Mouse (Mus musculus): ENCODE measurements around the gene Pex10.

The Pex10 gene

DNA sequence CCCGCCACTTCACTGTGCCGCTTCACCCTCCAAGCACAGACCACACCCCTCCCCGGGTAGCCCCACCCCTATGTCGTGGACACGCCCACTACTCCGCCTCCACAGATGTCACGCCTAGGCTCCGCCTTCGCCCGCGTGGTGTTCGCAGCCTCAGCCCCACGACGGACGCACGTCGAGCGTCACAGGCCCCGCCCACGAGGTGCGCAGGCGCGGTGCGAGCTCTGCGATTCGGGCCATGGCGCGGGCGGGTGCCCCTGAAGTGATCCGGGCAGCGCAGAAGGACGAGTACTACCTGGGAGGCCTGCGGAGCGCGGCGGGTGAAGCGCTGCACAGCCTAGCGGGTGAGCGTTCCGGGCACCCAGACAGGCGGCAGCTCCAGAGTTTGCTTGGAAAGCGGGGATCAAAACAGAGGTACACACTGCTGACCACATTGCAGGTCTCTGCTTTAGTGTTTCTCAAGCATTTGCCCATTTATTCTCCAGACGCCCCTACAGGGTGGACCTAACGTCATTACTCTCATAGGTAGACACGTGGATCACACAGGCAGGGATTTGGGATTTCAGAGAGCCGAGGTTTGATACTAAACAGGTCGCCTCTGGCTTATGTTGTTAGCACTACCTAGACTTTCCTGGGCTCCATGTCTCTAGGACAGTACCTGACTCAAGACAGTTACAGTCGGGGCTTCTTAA is at the start of gene Pex10:
Gene Pex10 (plus strand): TSS at position 183 of the 689 bp plus-strand sequence.
- peak; percentile 97 for DNase-seq (ENCODE audit: low spot score)

DNA sequence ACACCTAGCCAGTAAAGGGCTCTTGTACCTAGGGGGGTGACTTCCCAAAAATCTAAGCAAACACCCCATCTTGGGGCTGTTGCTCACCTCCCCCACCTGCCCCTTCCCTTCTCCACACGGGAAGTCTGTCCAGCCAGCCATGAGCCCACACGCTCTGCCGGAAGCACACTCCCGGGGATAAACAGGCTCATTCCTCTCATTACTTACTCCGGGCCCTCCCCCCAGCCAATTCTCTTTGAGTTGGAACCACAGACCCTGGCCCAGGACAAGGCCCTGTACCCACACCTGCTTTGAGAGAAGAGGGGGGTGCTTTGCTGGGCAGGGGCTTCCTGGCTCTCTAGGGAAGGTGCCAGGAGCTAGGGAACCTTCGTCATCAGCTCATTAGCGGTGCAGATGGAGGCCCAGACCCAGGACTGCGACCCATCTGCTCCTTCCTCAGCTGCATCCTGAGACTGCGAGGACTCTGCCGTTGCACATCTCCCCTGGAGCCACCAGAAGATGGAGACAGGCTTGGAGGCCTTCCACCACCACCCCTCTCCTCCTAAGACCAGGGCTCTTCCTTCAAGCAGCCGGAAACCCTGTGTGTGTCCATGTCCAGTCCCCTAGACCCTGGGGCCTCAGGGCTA is 49.5 kb upstream of the Pex10 start:
- no peak for DNase-seq (ENCODE audit: low spot score)

DNA sequence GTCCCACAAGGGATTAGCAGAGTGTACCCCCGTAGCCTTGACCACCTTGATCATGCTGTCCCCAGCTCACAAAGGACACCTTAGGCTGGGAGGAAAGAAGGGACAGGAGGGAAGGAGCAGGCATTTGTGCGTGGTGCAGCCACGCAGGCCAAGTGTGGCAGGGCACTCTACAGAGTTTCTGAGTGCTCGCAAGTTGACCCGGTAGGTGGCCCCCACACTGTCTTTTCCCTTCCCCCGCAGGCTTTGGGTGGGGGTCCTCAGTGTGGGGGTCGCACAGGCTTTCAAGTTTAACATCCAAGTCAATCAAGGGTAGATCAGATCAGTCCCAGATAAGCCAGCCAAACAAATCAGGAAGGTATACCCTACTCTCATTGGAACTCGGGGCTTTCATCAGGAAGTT is 48.8 kb upstream of the Pex10 start:
- no peak for DNase-seq (ENCODE audit: low spot score)

DNA sequence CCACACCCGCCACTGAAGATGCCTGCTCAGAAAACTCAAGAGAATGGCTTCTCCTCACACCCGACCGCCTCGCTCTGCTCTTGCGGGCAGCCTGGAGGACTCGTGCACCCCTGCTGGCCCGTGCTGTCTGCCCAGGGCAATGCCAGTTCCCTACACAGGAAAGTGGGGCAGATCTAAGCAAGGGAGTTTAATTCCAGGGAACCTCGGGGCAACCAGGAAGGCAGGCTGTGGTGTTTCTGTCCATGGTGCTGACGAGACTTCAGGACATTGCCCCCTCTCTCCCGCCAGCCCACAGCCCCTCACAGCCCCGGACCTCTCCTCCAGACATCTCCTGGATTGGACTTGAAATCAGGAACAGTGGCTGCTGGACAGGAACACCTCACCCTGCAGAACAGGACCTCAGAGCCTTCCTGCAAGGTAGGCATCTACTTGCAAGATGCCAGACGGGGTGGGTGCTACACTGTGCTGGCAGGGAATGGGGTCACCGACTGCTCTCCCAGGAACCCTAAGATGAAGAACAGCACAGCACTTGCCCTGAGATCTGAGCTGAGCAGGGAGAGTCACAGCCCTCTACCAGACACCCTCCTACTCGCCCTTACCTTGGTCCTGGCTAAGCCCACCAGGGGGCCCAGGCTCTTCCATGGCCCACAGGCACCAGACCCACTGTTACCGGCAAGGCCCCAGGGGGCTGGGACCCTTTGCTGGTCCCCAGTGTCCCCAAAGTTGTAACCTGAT is 48.0 kb upstream of the Pex10 start:
- DNase-seq (ENCODE audit: low spot score) = no peak

GRCm38 (mm10) chr4:155019336-155019847 is 47.4 kb upstream of the Pex10 start:
- no peak for DNase-seq (ENCODE audit: low spot score)

GRCm38 (mm10) chr4:155020141-155020540 is 46.7 kb upstream of the Pex10 start:
- no peak for DNase-seq (ENCODE audit: low spot score)

DNA sequence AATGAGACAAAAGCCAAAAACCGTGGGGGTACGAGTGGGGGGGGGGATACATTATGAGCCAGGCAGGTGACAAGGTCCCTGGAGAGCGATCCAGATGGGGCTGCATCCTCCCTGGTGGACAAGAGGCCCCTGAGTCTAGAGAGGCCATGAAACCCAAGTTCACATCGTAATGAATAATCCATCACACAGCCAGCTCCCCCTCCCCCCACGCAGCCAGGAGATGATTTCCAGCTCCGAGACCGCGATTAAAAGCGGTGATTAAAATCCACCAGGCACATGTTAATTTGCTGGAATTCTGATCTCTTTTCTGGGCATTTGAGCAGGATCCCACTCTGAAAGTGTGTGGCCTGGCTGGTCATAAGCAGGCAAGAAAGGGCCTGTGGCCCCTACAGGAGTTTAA is 46.0 kb upstream of the Pex10 start:
- no peak for DNase-seq (ENCODE audit: low spot score)

DNA sequence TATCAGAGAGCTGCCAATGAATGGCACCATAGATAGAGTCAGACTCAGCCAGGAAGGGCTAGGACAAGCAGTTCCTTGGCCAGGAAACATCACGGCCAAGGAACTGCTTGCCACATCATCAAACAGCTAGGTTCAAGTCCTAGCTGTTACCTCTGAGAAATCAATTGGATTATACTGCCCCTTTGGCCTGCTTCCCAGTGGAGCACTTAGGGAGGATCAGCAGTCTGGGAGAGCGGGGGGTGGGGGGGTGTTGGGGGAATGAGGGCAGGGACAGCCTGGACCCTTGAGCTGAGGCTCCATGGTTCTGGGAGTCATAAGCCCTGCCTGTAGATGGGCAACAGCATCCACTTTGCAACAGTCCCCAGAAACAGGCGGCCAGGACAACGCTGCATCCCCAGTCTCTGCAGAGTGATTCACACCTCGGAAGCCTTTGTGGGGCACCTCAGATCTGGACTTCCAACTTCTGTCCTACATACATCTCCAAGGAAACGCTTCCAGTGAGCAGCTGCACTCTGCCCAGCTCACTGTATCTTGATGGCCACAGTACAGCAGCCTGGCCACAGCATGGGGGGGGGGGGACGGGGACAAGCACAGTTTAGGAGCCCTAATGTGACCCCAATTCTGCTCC is 44.5 kb upstream of the Pex10 start:
- DNase-seq (ENCODE audit: low spot score) = no peak

GRCm38 (mm10) chr4:155024170-155025010 is 42.4 kb upstream of the Pex10 start:
- DNase-seq (ENCODE audit: low spot score) = no peak

- DNase-seq (ENCODE audit: low spot score) = no peak
Measured at GRCm38 (mm10) chr4:155033115-155033514, 33.7 kb upstream of the Pex10 start.

DNA sequence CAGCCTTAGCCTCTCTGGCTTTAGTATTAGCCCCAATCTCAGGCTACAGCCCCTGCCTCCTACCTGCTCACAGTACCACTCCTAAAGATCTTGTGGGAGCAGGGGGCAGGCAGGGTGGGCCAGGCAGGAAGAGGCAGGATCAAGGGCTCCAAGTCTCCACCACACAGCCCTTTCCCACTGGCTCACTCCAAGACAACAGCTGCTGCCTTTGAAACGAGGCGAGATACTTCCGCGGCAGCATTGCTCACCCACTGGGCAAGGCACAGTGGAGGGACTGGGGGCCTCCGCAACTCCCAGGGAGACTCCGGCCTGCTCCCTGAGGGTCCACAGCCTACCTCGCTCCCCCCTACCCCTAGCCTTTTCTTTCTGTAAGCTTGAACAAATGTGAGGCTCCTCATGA is 32.6 kb upstream of the Pex10 start:
- DNase-seq (ENCODE audit: low spot score) = no peak

DNA sequence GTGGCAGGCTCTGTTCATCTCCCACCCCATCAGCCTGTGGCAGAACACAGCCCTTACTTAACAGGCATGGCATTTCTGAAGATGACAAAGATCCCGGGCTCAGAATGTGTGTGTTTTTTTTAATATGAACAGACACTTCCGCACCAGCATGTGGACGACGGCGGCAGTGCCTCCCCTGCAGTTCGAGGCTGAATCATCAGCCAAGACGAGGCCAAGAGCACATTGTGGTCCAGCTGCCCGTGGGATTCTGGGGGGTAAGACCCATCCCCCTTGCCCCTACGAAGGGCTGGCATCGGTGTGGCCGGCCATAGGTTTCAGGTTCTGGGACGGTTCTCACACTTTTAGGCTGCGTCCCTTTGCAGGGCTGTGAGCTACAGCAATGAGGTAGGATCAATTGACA is 32.0 kb upstream of the Pex10 start:
- no peak for DNase-seq (ENCODE audit: low spot score)

GRCm38 (mm10) chr4:155040197-155040596 is 26.6 kb upstream of the Pex10 start:
- DNase-seq (ENCODE audit: low spot score) = no peak

- DNase-seq (ENCODE audit: low spot score) = no peak
Measured at GRCm38 (mm10) chr4:155040696-155041095, 26.1 kb upstream of the Pex10 start.

DNA sequence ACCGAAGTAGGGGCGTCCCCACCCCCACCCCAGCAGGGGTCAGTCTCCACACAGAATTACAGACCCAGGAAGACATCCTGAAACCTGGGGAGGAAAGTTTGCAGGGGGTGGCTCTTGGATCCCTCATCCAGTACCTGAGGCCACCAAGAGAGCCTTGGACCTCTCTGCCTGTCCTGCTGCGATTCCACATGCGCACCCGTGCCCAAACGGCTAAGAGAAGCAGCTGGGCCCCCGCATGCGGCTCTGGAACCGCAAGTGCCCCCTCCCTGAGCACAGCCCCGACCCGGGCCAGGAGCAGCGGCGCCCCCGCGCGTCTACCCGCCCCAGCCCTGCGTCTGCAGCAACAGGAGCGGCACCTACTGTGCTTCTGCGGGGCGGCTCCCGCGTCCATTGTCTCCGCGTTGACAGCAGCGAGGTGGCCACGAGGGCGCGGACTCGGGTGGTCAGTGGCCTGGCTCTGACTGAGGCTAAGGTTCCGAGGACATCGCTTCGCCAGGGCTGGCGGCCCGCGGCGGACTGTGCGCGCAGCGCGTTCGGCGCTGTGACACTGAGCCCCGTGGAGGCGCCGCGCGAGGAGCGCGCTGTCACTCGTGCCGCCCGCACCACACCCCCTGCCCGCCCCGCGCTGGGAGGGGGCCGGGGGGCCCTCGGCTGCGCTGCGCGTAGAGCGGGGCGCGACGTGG is 24.1 kb upstream of the Pex10 start:
- DNase-seq (ENCODE audit: low spot score) = peak; percentile 37

GRCm38 (mm10) chr4:155043289-155043625 is 23.6 kb upstream of the Pex10 start:
- no peak for DNase-seq (ENCODE audit: low spot score)

- DNase-seq (ENCODE audit: low spot score) = peak; percentile 19
Measured at GRCm38 (mm10) chr4:155046636-155047035, 20.2 kb upstream of the Pex10 start.

GRCm38 (mm10) chr4:155050116-155050515 is 16.7 kb upstream of the Pex10 start:
- DNase-seq (ENCODE audit: low spot score) = no peak

DNA sequence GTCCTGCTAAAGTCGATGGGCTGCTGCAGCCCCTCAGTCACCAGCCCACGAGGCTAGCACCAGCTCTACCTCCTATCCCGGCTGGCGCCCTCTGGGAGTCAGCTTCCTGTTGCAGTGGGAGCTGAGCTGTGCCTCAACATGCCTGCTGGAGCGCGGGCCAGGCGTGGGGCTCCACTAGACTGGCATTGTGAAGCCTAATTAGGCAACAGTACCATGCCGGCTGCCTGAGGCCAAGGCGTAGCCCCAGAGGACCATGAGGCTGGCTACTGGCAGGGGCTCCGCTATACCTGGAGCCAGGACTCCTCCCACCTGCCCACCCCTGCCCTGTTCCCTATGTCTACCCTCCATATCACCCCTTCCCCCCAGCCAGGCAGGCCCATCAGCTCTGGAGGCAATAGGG is 10.1 kb upstream of the Pex10 start, which contains the start of gene Plch2:
Gene Plch2 (minus strand): TSS at position 61 of the 400 bp plus-strand sequence.
- DNase-seq (ENCODE audit: low spot score) = no peak

- no peak for DNase-seq (ENCODE audit: low spot score)
Measured at GRCm38 (mm10) chr4:155058325-155058724, 8.5 kb upstream of the Pex10 start.

DNA sequence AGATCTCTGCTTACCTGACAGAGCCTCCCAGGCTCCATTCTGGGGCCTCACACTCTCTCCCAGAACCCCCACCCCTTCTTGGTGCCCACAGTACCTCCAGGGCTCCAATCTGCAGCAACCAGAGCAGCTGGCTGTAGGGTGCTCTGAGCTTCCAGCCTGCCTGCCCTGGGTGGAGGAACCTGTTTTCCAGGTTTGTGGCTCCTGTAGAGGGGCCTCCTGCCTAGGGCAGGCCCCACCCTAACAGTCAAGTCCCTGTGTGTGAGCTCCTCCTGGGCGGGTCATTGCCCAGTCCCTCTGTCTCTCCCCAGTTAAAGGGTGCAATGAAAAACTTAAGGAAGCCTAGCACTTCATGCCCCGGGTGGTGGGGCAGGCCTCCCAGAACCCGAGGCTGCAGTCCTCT is 2.9 kb upstream of the Pex10 start:
- no peak for DNase-seq (ENCODE audit: low spot score)

Measured in layer of hippocampus, adult 11-12 months (tissue).